Mouse (Mus musculus) myocyte (in vitro differentiated cells): ENCODE measurements around the gene Zfp513.

Source experiments
- E2F4 ChIP-seq: IDR thresholded peaks from one replicate; pipeline ENCODE4 v1.6.1; 2011; ENCODE audit warnings: mild to moderate bottlenecking, control low read depth, moderate library complexity; ENCODE audit not compliant: insufficient read depth
- MAX ChIP-seq: IDR thresholded peaks from one replicate; pipeline ENCODE4 v1.6.1; 2011; ENCODE audit warnings: low read depth, mild to moderate bottlenecking, control low read depth
- POLR2A ChIP-seq: IDR thresholded peaks from one replicate; pipeline ENCODE4 v1.6.1; 2011; ENCODE audit warnings: low read depth, mild to moderate bottlenecking, control low read depth, moderate library complexity; ENCODE audit not compliant: insufficient read length

DNA sequence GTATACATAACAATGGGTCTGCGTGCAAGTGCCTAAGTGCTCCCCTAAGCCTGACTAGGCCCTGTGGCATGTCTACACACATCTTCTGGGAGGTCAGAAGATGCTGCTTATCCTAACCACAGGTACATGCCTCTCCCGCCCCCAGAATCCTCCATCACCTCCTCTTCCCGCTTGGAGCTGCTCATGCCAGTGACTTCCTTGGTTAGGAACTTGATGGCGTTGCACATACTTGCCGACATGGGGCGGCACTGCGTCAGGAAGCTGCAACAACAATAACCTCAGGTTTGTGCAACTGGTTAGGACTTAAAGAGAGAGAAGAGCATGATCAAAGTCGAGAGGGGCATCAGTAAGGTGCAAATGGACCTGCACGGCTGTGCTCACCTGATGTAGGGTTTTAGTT lies 11.9 kb downstream of the Zfp513 start:
- TF ChIP-seq MAX (no peak), POLR2A (no peak), E2F4 (no peak)
